Mouse (Mus musculus) liver, embryonic 14.5 days (tissue): ENCODE results near the gene Zfp260. TPM values are rescaled to one million over a fixed set of nuclear protein-coding genes. Genes with fewer than 3 reads are reported as not detected.

Source experiments
- ATAC-seq: fragments of 200-750 bp; cut with Nextera tagmentation; 2 replicates; pipeline ENCODE4 v1.8.0; 2017; ENCODE audit warnings: moderate number of reproducible peaks, mild to moderate bottlenecking, moderate library complexity; ENCODE audit not compliant: insufficient read depth
- DNase-seq, 3 experiments: peaks; one replicate each; pipeline ENCODE4 v3.0.0-alpha.2; 2012 to 2013; ENCODE audit warnings: low read depth in 3 of 3, low spot score in 3 of 3
- H3K27ac ChIP-seq: fragments of 300-500 bp; sonication (generic); 2 replicates; pipeline ENCODE4 v1.5.1; 2014; ENCODE audit warnings: moderate library complexity, mild to moderate bottlenecking, control low read depth, inconsistent platforms
- H3K27me3 ChIP-seq: fragments of 300-500 bp; sonication (generic); 2 replicates; pipeline ENCODE4 v1.6.1; 2014; ENCODE audit warnings: mild to moderate bottlenecking, low read length, moderate library complexity; ENCODE audit not compliant: control insufficient read depth, insufficient read depth
- H3K36me3 ChIP-seq: fragments of 300-500 bp; sonication (generic); replicated peaks from 2 replicates; pipeline ENCODE4 v1.6.1; 2014; ENCODE audit warnings: low read depth; ENCODE audit not compliant: control insufficient read depth, insufficient read depth
- H3K4me1 ChIP-seq, 2 experiments: fragments of 200-500 bp in 1 of 2; fragments of 300-500 bp in 1 of 2; sonication (generic) in 1 of 2; replicated peaks; 2 replicates each; pipeline ENCODE4 v1.6.1; 2012 to 2014; ENCODE audit warnings: antibody characterized with exemption in 1 of 2, inconsistent platforms in 1 of 2, low read length in 1 of 2; ENCODE audit not compliant: control insufficient read depth in 2 of 2, insufficient read depth in 2 of 2
- H3K4me2 ChIP-seq: fragments of 300-500 bp; sonication (generic); 2 replicates; pipeline ENCODE4 v1.6.1; 2014; ENCODE audit warnings: low read depth, mild to moderate bottlenecking, control low read depth, moderate library complexity
- H3K4me3 ChIP-seq, 2 experiments: fragments of 200-500 bp in 1 of 2; fragments of 300-500 bp in 1 of 2; sonication (generic) in 1 of 2; 2 replicates each; pipeline ENCODE4 v1.5.1; 2012 to 2014; ENCODE audit warnings: low read depth in 2 of 2, low read length in 2 of 2, mild to moderate bottlenecking in 2 of 2, control low read depth in 1 of 2, inconsistent platforms in 1 of 2, moderate library complexity in 1 of 2; ENCODE audit not compliant: insufficient read depth in 1 of 2
- H3K9ac ChIP-seq: fragments of 300-500 bp; sonication (generic); replicated peaks from 2 replicates; pipeline ENCODE4 v1.6.1; 2014; ENCODE audit warnings: mild to moderate bottlenecking, control low read depth, moderate library complexity
- H3K9me3 ChIP-seq: fragments of 300-500 bp; sonication (generic); 2 replicates; pipeline ENCODE4 v1.6.1; 2016; ENCODE audit warnings: low read length, mixed read lengths; ENCODE audit not compliant: control insufficient read depth
- CTCF ChIP-seq: IDR thresholded peaks from 2 replicates; pipeline ENCODE4 v1.5.1; 2016; ENCODE audit warnings: antibody characterized with exemption, low read depth, control low read depth
- EP300 ChIP-seq: IDR thresholded peaks from 2 replicates; pipeline ENCODE4 v1.6.1; 2016; ENCODE audit warnings: antibody characterized with exemption, low read depth
- WGBS: fragments of 180-500 bp; shearing (Covaris S2); extraction: QIAGEN DNeasy Blood & Tissue Kit; methylation state at CpG from one replicate; pipeline ENCODE4 v1.1.7; 2014; ENCODE audit not compliant: insufficient replicate concordance; 5-methylcytosine and 5-hydroxymethylcytosine counted together
- polyA plus RNA-seq, 2 experiments: library from polyadenylated mRNA; depleted of rRNA in 1 of 2; stranded (reverse) in 1 of 2; unstranded in 1 of 2; fragments of >200 nt; fragmentation: Nextera tagmentation in 1 of 2; extraction: Ambion mirVana in 1 of 2; gene quantifications; 2 replicates each; pipeline versions ENCODE4 v1.2.1 to v1.2.3; 2012 to 2014

Gene Zfp260
- polyA plus RNA-seq (2012; rRNA removed) (3.7 and 4.8 TPM in 2 replicates), polyA plus RNA-seq (2014; fragmentation: Nextera tagmentation; extraction: Ambion mirVana) (11.9 and 12.6 TPM in 2 replicates)

GRCm38 (mm10) chr7:30094646-30095429 is at the start of gene Zfp260:
Gene Zfp260 (plus strand): TSS chr7:30094777.
- peak; percentile 25 for TF ChIP-seq CTCF
- TF ChIP-seq EP300: no peak

DNA sequence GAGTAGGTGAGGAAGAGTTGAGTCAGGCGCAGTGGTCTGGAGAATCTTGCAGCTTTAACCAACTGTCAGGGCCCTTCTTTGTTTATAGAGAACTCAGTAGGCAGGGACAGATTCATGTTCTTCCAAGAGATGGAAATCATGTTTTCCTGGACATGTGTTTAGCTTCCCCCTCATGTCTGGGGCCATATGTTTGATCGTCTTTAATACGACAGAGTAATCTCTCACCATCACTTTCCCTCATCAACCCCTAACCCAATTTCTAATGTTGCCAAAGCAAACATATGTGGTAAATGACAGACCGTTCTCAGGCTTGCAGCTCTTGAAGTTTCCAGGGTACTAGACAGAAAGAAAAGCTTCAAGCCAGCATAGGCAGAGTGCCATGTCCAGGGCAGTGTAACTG is 46.5 kb upstream of the Zfp260 start:
- Histone ChIP-seq H3K4me3 (no peak overlapping the region), H3K36me3 (no peaks in the 10 kb centered on the region), H3K27me3 (no peaks in the 10 kb centered on the region), H3K4me1 (peaks cover 8% of the 10 kb centered on the region in 2 experiments), H3K27ac (no peak overlapping the region), H3K9ac (no peak overlapping the region), H3K4me2 (no peak overlapping the region), H3K9me3 (no peaks in the 10 kb centered on the region)
- no peak for ATAC-seq
- no peak for DNase-seq
- TF ChIP-seq EP300 (no peak), CTCF (no peak)
- 69% methylated on average over 4 of the region's 4 CpGs for WGBS

More at GRCm38 (mm10) chr7:30094646-30095429, at the start of gene Zfp260:
- Histone ChIP-seq H3K27ac (peak within 1 kb of the TSS; percentile 73), H3K4me3 (peak within 1 kb of the TSS; percentile 75 to 95), H3K4me1 (peaks cover 14 to 16% of the 10 kb centered on the region in 2 experiments), H3K36me3 (no peaks in the 10 kb centered on the region), H3K4me2 (peak within 1 kb of the TSS; percentile 87), H3K9me3 (no peaks in the 10 kb centered on the region), H3K27me3 (no peaks in the 10 kb centered on the region), H3K9ac (peak within 1 kb of the TSS; percentile 70)
- peak; percentile 66 to 82 (median 69) for DNase-seq
- under 1% methylated on average over 26 of the region's 26 CpGs for WGBS
- peak; percentile 67 for ATAC-seq

GRCm38 (mm10) chr7:30050882-30051548 is 43.6 kb upstream of the Zfp260 start, which contains the start of gene Zfp14:
Gene Zfp14 (minus strand): TSS chr7:30051380.
- H3K4me1 ChIP-seq: peaks cover 8% of the 10 kb centered on the region in 2 experiments
- peak within 1 kb of the TSS; percentile 83 to 91 for H3K4me3 ChIP-seq
- under 1% methylated on average over 40 of the region's 40 CpGs for WGBS
- peak within 1 kb of the TSS; percentile 79 for H3K4me2 ChIP-seq
- H3K9me3 ChIP-seq: no peaks in the 10 kb centered on the region
- TF ChIP-seq CTCF (no peak), EP300 (no peak)
- DNase-seq (peak; percentile 60 to 75 (median 66)), ATAC-seq (peak; percentile 100)
- H3K9ac ChIP-seq: peak within 1 kb of the TSS; percentile 64
- H3K36me3 ChIP-seq: no peaks in the 10 kb centered on the region
- no peaks in the 10 kb centered on the region for H3K27me3 ChIP-seq
- no peak within 1 kb of the TSS for H3K27ac ChIP-seq

DNA sequence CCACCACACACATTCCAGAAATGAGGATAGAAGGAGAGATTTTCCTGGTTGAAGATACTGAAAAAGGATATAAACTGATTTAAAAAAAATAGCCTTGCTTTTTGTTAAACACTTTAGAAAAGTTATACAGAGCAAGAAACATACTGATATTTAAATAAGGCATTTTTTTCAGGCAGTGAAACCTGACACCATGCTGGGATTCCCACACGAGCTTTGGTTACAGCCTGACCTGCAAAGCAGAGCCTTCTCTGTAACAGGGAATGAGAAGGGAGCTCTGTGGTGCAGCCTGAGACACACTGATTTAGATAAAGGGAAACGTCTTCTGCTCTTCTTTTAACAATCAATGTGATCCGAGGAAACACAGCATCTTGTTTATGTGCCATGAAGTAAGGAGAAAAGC is 41.0 kb upstream of the Zfp260 start:
- no peak for ATAC-seq
- H3K4me2 ChIP-seq: no peak overlapping the region
- H3K9ac ChIP-seq: no peak overlapping the region
- no peaks in the 10 kb centered on the region for H3K9me3 ChIP-seq
- no peak for TF ChIP-seq CTCF
- TF ChIP-seq EP300: no peak
- no peak overlapping the region for H3K27ac ChIP-seq
- DNase-seq: no peak
- H3K4me1 ChIP-seq: peaks cover 8% of the 10 kb centered on the region in 2 experiments
- WGBS: 10% methylated on average over 3 of the region's 3 CpGs
- H3K36me3 ChIP-seq: no peaks in the 10 kb centered on the region; the same call in 1 of the 2 replicates
- no peaks in the 10 kb centered on the region for H3K27me3 ChIP-seq
- no peak overlapping the region for H3K4me3 ChIP-seq

DNA sequence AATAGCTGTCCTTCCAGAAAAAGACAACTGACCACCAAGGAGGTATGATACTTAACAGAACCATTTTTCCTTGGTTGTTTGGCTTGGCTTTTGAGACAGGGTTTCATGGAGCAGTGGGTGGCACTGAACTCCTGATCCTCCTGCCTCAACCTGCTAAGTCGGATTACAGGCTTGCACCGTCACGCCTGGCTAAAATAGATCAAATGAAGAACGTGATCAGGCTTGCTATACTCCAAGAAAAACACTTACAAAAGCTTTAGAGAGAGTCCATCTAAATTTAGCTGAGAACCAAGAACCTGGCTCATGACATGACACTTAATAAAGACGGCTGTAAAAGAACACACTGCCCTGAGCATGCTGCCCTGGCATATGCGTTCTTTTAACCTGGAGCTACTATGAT is 34.2 kb upstream of the Zfp260 start:
- no peak overlapping the region for H3K27ac ChIP-seq
- no peaks in the 10 kb centered on the region for H3K9me3 ChIP-seq
- no peak overlapping the region for H3K9ac ChIP-seq
- H3K4me1 ChIP-seq: no peaks in the 10 kb centered on the region
- WGBS: 83% methylated on average over 6 of the region's 6 CpGs
- H3K4me2 ChIP-seq: no peak overlapping the region
- no peak for TF ChIP-seq EP300
- TF ChIP-seq CTCF: no peak
- ATAC-seq (no peak), DNase-seq (no peak)
- H3K4me3 ChIP-seq: no peak overlapping the region
- H3K36me3 ChIP-seq: no peaks in the 10 kb centered on the region; the same call in 1 of the 2 replicates
- H3K27me3 ChIP-seq: no peaks in the 10 kb centered on the region
